Mouse (Mus musculus) ES-Bruce4 (cell line): ENCODE measurements at regions not wholly inside any gene's neighbourhood (a gene's known extent, or its start where the extent isn't known, plus 50 kb on each side); places are given as distances from the start of the nearest gene placed in this dataset.

Experiments
- H3K27ac ChIP-seq: 2 replicates; pipeline ENCODE4 v1.5.1; 2012; ENCODE audit warnings: low read length, inconsistent platforms; ENCODE audit not compliant: insufficient read depth
- H3K27me3 ChIP-seq: 2 replicates; pipeline ENCODE4 v1.6.1; 2012; ENCODE audit warnings: mild to moderate bottlenecking, low read length, inconsistent platforms; ENCODE audit not compliant: control insufficient read depth, poor library complexity, insufficient read depth, severe bottlenecking
- H3K36me3 ChIP-seq: 2 replicates; pipeline ENCODE4 v1.6.1; 2012; ENCODE audit warnings: inconsistent platforms, mild to moderate bottlenecking, low read length, moderate library complexity; ENCODE audit not compliant: control insufficient read depth, poor library complexity, insufficient read depth, severe bottlenecking
- H3K4me1 ChIP-seq: one replicate; pipeline ENCODE4 v1.8.1; 2011; ENCODE audit warnings: low read length; ENCODE audit not compliant: control insufficient read depth, insufficient read depth
- H3K4me3 ChIP-seq: 2 replicates; pipeline ENCODE4 v1.5.1; 2011; ENCODE audit warnings: low read depth, mild to moderate bottlenecking, low read length
- H3K9ac ChIP-seq: 2 replicates; pipeline ENCODE4 v1.6.1; 2012; ENCODE audit warnings: low read depth, mild to moderate bottlenecking, inconsistent platforms; ENCODE audit not compliant: poor library complexity, severe bottlenecking
- H3K9me3 ChIP-seq: replicated peaks from 2 replicates; pipeline ENCODE4 v1.6.1; 2012; ENCODE audit warnings: mild to moderate bottlenecking, low read length, inconsistent platforms; ENCODE audit not compliant: control insufficient read depth, poor library complexity, insufficient read depth, severe bottlenecking
- CTCF ChIP-seq: IDR thresholded peaks from one replicate; pipeline ENCODE4 v1.8.1; 2011; ENCODE audit warnings: low read depth, low read length
- EP300 ChIP-seq: IDR thresholded peaks from 2 replicates; pipeline ENCODE4 v1.6.1; 2011; ENCODE audit warnings: low read depth, low read length; ENCODE audit not compliant: insufficient read depth
- POLR2A ChIP-seq: IDR thresholded peaks from one replicate; pipeline ENCODE4 v1.8.1; 2011; ENCODE audit warnings: low read length; ENCODE audit not compliant: insufficient read depth

DNA sequence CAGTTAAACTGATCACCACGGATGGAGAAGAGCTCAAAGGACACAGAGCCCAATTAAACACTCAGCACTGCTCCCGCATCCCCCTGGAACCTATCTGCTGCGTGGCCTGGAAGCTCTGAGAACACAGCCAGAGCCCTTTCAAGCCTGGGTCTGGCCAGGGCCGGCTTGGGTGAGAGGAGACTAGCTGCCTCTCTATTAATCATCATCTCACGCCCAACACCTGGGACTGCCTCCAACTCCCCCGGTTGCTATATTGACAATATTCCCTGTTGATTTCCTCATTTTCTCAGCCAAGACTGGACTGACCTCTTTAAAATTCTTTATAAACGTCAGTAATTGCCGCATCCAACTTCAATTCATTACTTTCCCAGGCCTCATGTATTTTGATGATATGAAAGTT, 133.7 kb upstream of the Irx1 start:
- no peak overlapping the region for H3K4me3 ChIP-seq
- H3K27ac ChIP-seq: no peak overlapping the region
- no peaks in the 10 kb centered on the region for H3K27me3 ChIP-seq
- H3K36me3 ChIP-seq: no peaks in the 10 kb centered on the region
- no peaks in the 10 kb centered on the region for H3K4me1 ChIP-seq
- no peak overlapping the region for H3K9ac ChIP-seq
- H3K9me3 ChIP-seq: peaks cover 8% of the 10 kb centered on the region
- TF ChIP-seq POLR2A: no peak
- TF ChIP-seq CTCF: no peak
- TF ChIP-seq EP300: no peak

DNA sequence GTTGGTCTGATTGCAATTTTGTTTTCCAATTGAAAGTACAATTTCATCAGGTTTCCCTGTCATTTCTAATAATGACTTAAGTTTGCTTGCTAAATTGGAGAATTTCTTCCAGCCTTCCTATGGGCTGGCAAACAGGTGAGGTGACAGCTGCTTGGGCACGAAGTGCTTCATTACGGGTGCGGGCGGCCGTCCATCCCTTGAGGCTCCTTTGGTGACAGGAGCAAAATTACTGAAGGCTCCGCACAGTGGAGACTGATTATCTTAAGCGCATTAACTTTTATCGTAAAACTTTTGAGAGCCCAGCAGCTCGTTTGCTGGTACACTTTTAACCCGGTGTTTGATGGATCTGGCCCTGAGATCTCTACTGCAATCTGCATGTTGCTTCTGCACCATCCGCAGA, 134.3 kb upstream of the Irx1 start:
- Histone ChIP-seq H3K36me3 (no peaks in the 10 kb centered on the region), H3K4me1 (no peaks in the 10 kb centered on the region), H3K27ac (no peak overlapping the region), H3K9ac (no peak overlapping the region), H3K27me3 (no peaks in the 10 kb centered on the region), H3K4me3 (no peak overlapping the region), H3K9me3 (peaks cover 8% of the 10 kb centered on the region)
- TF ChIP-seq CTCF: no peak
- TF ChIP-seq EP300: no peak
- TF ChIP-seq POLR2A: no peak

DNA sequence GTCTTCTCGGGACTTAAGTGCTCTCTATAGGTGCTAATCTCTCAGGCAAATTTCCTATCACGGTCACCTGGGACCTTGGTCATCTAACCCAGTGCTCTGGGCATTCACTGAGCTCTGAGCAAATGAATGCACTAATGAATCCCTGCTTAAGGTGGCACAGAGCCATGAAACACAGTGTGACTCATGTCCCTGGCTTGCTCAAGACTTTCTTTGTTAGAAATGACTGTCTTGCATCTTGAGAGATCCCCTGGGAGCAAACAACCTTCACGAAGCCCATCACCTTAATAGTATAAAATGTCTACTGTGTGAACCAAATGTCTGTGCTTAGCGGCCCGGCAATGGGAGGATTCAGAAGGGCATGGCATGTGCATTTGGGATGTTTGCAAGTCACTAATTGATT, 137.2 kb upstream of the Irx1 start:
- no peaks in the 10 kb centered on the region for H3K4me1 ChIP-seq
- peaks cover 8% of the 10 kb centered on the region for H3K9me3 ChIP-seq
- H3K9ac ChIP-seq: no peak overlapping the region
- H3K36me3 ChIP-seq: no peaks in the 10 kb centered on the region
- H3K27me3 ChIP-seq: no peaks in the 10 kb centered on the region
- H3K27ac ChIP-seq: no peak overlapping the region
- H3K4me3 ChIP-seq: no peak overlapping the region
- TF ChIP-seq POLR2A (no peak), CTCF (no peak), EP300 (no peak)

DNA sequence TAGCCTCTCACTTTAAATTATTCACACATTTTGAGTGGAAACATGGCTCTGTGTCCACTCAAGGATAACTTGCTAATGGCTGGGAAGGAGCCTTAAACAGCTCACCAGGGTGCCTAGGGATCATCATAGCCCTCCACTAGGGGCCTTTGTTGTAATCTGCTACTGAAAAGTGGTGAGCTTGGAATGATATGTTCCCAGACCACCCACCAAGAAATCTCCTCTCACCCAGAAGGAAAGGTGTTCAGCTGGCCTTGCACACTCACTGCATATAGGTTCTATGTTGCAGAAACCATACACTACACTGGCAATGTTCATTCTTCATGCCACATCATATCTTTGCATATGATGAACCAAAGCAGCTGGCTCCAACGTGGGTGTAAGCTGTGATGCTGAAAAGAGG, 145.1 kb upstream of the Irx1 start:
- TF ChIP-seq EP300 (no peak), POLR2A (no peak), CTCF (no peak)
- no peak overlapping the region for H3K9ac ChIP-seq
- H3K9me3 ChIP-seq: no peaks in the 10 kb centered on the region
- no peak overlapping the region for H3K27ac ChIP-seq
- no peaks in the 10 kb centered on the region for H3K4me1 ChIP-seq
- no peak overlapping the region for H3K4me3 ChIP-seq
- no peaks in the 10 kb centered on the region for H3K36me3 ChIP-seq
- H3K27me3 ChIP-seq: no peaks in the 10 kb centered on the region

DNA sequence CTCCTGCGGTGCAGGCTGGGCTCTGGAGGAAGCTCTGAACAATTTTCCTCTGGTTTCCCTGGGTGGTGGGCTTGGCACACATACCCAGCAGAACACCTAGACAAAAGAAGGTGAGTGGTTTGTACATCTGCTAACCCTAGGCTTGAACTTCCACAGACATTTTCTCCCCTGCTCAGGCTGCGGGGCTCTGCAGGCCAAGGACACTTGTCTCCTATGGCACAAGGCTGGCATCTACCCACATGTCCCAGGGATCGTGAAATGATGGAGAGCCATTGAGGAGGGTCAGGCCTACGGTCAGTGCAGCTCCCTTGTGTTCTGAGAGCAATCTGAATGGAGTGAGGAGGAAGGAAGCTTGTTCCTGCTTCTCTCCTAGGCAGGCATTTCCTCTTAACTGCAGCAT, 150.4 kb upstream of the Irx1 start:
- no peak for TF ChIP-seq CTCF
- TF ChIP-seq POLR2A: no peak
- no peak for TF ChIP-seq EP300
- H3K9ac ChIP-seq: no peak overlapping the region
- no peaks in the 10 kb centered on the region for H3K27me3 ChIP-seq
- H3K36me3 ChIP-seq: no peaks in the 10 kb centered on the region
- H3K27ac ChIP-seq: no peak overlapping the region
- H3K4me3 ChIP-seq: no peak overlapping the region
- no peaks in the 10 kb centered on the region for H3K4me1 ChIP-seq
- no peaks in the 10 kb centered on the region for H3K9me3 ChIP-seq

DNA sequence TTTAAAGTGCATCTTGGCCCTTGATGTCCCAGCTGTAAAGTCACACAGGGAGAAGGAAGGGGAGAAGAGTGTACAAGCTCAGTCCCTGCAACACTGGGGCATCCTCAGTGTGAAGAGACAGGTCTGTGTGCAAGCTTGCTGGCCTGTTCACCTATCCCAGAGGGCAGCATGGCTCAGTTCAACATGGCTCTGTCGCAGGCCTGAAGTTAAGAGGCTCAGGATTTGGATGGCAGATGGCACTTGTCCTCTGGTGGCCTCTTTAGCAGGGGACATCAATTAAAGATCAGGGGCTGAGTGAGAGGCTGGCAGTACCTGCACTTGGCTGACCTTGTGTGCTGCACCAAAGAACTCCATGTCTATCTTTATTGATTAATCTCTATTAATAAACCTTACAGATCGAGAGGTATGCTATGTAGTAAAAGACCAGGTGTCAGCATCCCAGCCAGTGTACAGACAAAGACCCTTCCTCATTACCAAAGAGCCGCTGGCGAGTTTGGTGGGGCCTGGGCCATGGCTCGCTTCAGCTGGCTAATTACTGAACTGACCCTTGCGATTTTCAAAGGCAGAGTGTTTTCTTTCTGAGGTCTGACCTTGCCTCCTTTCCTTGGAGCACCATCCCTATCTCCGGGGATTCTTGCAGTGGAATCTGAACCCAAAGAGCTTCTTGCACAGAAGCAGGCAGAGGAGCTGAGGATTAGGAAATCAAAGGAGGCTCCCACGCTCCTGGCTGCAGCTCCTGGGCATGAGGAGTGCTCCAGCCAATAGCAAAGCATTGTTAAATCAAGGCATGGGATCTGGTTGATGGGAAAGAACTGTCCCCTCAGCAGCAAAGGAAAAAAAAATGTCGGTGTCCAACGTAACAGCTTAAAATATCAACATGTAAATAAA, 151.5 kb upstream of the Irx1 start:
- Histone ChIP-seq H3K36me3 (no peaks in the 10 kb centered on the region), H3K27ac (no peak overlapping the region), H3K4me3 (no peak overlapping the region), H3K4me1 (no peaks in the 10 kb centered on the region), H3K27me3 (no peaks in the 10 kb centered on the region), H3K9me3 (no peaks in the 10 kb centered on the region), H3K9ac (no peak overlapping the region)
- TF ChIP-seq POLR2A: no peak
- TF ChIP-seq EP300: no peak
- no peak for TF ChIP-seq CTCF
